21 mouse cellular contexts compared by ENCODE assay signal in the genomic region with DNA sequence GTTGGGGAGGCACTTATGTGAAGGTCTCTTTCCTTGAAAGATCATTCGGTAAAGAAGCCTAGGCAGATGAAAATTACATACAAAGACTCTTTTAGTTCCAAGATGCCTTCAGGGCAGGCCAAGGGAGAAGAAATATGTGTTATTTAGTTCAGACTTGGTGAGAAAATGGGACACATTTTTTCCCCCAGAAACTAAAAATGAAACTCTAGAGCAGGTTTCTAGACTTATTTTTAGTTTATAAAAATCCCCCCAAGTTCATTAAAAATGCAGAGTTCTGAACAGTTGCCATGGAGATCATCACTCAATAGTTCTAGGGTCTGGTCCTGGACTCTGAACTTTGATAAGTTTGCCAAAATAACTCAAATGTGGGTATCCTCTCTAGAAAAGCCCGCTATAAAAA. TPM values are rescaled to one million over a fixed set of nuclear protein-coding genes. Genes with fewer than 3 reads are reported as not detected.
DNase-seq lines count a peak whose midpoint lies in the region; ATAC-seq and TF ChIP-seq lines count a peak whose summit lies in the region.
"Had no signal": no experiment of that assay in that cellular context is flagged by ENCODE, and none has a peak within 500 bp of the region (broad histone marks: within the 10 kb centered on the region; RNA-seq: fewer than 3 reads in every experiment).

No protein-coding gene starts in this region.

- no peak for TF ChIP-seq CTCF in small intestine, adult 2 months (IDR thresholded peaks at IDR 0.05; ENCODE audit: extremely low read depth, insufficient read length, insufficient replicate concordance, low read depth, low read length)

- peaks cover 25% of the 10 kb centered on the region for H3K4me1 ChIP-seq in small intestine, adult 2 months (ENCODE audit: control insufficient read depth, insufficient read depth, insufficient read length, low read length)
- H3K4me1 ChIP-seq in hindbrain, embryonic 14.5 days (replicated peaks; ENCODE audit: control insufficient read depth, insufficient read depth, low read length), result 0 out of 2 replicates have a peak, but pooled peaks cover under 1% of the 10 kb centered on the region

- peak; percentile 46 for ATAC-seq in CD4-positive, CD25-positive, alpha-beta regulatory T cell, adult 4 months
- ATAC-seq in activated CD4-positive, CD25-positive, alpha-beta regulatory T cell, adult 4 months, result peak; percentile 44
- ATAC-seq in hindbrain, embryonic 14.5 days (ENCODE audit: low FRiP score), result no peak
- ATAC-seq: forebrain, embryonic 14.5 days; forebrain, postnatal 0 days; hindbrain, embryonic 16.5 days; intestine, postnatal 0 days had no signal

- H3K9me3 ChIP-seq in hindbrain, embryonic 14.5 days (ENCODE audit: control insufficient read depth, low read length), result no peaks in the 10 kb centered on the region
- H3K9me3 ChIP-seq: embryonic facial prominence, embryonic 12.5 days; embryonic facial prominence, embryonic 15.5 days; hindbrain, embryonic 12.5 days had no signal

- no peaks in the 10 kb centered on the region for H3K36me3 ChIP-seq in small intestine, adult 2 months (ENCODE audit: control insufficient read depth, insufficient read depth, low read length)
- H3K36me3 ChIP-seq in hindbrain, embryonic 14.5 days (replicated peaks; ENCODE audit: control insufficient read depth, insufficient read depth), result no peaks in the 10 kb centered on the region
- H3K36me3 ChIP-seq: embryonic facial prominence, embryonic 12.5 days; embryonic facial prominence, embryonic 15.5 days; hindbrain, embryonic 12.5 days had no signal

- no peak for DNase-seq in hindbrain, embryonic 14.5 days (ENCODE audit: low spot score)
- no peak for DNase-seq in cerebellum, adult 11 months
- no peak for DNase-seq in left cerebral cortex, adult 11 months (ENCODE audit: low spot score)
- DNase-seq: adrenal gland, postnatal 10 days; adrenal gland, postnatal 36 days; cerebellum, adult 2 months; cerebellum, adult 9-11 months; cerebellum, postnatal 25 days; forebrain, postnatal 0 days; gastrocnemius, postnatal 10 days; gastrocnemius, postnatal 36 days had no signal

- no peaks in the 10 kb centered on the region for H3K27me3 ChIP-seq in small intestine, adult 2 months (ENCODE audit: control insufficient read depth, insufficient read depth, low read length)
- H3K27me3 ChIP-seq in hindbrain, embryonic 14.5 days (ENCODE audit: control insufficient read depth, insufficient read depth, low read length), result peaks cover 2% of the 10 kb centered on the region; the same call in 1 of the 2 replicates

- no peak for TF ChIP-seq POLR2A in small intestine, adult 2 months (IDR thresholded peaks at IDR 0.05; ENCODE audit: low read depth, low read length)

- WGBS in small intestine, adult 2 months, result 78% methylated on average over 2 of the region's 2 CpGs
- WGBS in hindbrain, embryonic 14.5 days, result 92% methylated on average over 2 of the region's 2 CpGs

- peak overlapping the region; percentile 36; the same call in 1 of the 2 replicates for H3K27ac ChIP-seq in small intestine, adult 2 months (ENCODE audit: insufficient read depth, low read depth, low read length)
- no peak overlapping the region for H3K27ac ChIP-seq in hindbrain, embryonic 14.5 days
- H3K27ac ChIP-seq: embryonic facial prominence, embryonic 12.5 days; embryonic facial prominence, embryonic 15.5 days; hindbrain, embryonic 12.5 days had no signal

- H3K4me2 ChIP-seq in hindbrain, embryonic 14.5 days (replicated peaks), result no peak overlapping the region
- H3K4me2 ChIP-seq: embryonic facial prominence, embryonic 12.5 days; embryonic facial prominence, embryonic 15.5 days; heart, embryonic 11.5 days; hindbrain, embryonic 12.5 days had no signal

- no peak overlapping the region for H3K4me3 ChIP-seq in small intestine, adult 2 months (ENCODE audit: low read depth, low read length)
- no peak overlapping the region for H3K4me3 ChIP-seq in hindbrain, embryonic 14.5 days (replicated peaks; ENCODE audit: low read length)
- H3K4me3 ChIP-seq: embryonic facial prominence, embryonic 12.5 days; embryonic facial prominence, embryonic 15.5 days; hindbrain, embryonic 12.5 days had no signal

- H3K9ac ChIP-seq in hindbrain, embryonic 14.5 days, result no peak overlapping the region
- H3K9ac ChIP-seq: embryonic facial prominence, embryonic 12.5 days; embryonic facial prominence, embryonic 15.5 days; forebrain, postnatal 0 days; hindbrain, embryonic 12.5 days had no signal

RNA-seq across cellular contexts. Expression of gene Tmem154, which starts 5.6 kb away (rescaled TPM):
- polyA plus RNA-seq in CD4-positive, CD25-positive, alpha-beta regulatory T cell, adult 4 months (2017; shearing (Covaris generic)), result 100 to 1,000 TPM; 140 to 141 TPM
- 100 to 1,000 TPM; 124 to 153 TPM for polyA plus RNA-seq in activated CD4-positive, CD25-positive, alpha-beta regulatory T cell, adult 4 months (2017; shearing (Covaris generic))
- 1.5 and 2.0 TPM in 2 replicates for polyA plus RNA-seq in small intestine, adult 2 months (2012; rRNA removed)
- polyA plus RNA-seq in hindbrain, embryonic 14.5 days (2014; fragmentation: Nextera tagmentation; extraction: Ambion mirVana), result 1.4 and 2.0 TPM in 2 replicates

Comparison
In these comparisons a context has a peak if more than half of its experiments do, and no peak if none do; other contexts are left out.
1. RNA of gene Tmem154, which starts 5.6 kb away (polyA plus RNA-seq): 124 to 153 TPM in activated CD4-positive, CD25-positive, alpha-beta regulatory T cell, adult 4 months and 140 to 141 TPM in CD4-positive, CD25-positive, alpha-beta regulatory T cell, adult 4 months; 1.5 to 2.0 TPM in small intestine, adult 2 months and 1.4 to 2.0 TPM in hindbrain, embryonic 14.5 days; every median in the first group is over 10 times any median in the second.